Mouse (Mus musculus) embryonic facial prominence, embryonic 15.5 days (tissue): ENCODE data around the gene Sox5. TPM values are rescaled to one million over a fixed set of nuclear protein-coding genes. Genes with fewer than 3 reads are reported as not detected.

ENCODE experiments used
- ATAC-seq: fragments of 200-750 bp; cut with Nextera tagmentation; 2 replicates; pipeline ENCODE4 v1.8.0; 2017; ENCODE audit warnings: low read depth, moderate TSS enrichment; ENCODE audit not compliant: insufficient number of reproducible peaks, low FRiP score, low TSS enrichment
- H3K27ac ChIP-seq: fragments of 300-500 bp; sonication (generic); replicated peaks from 2 replicates; pipeline ENCODE4 v1.5.1; 2015; ENCODE audit warnings: mild to moderate bottlenecking, inconsistent platforms
- H3K27me3 ChIP-seq: fragments of 300-500 bp; sonication (generic); 2 replicates; pipeline ENCODE4 v1.6.1; 2015; ENCODE audit warnings: inconsistent platforms
- H3K36me3 ChIP-seq: fragments of 300-500 bp; sonication (generic); 2 replicates; pipeline ENCODE4 v1.6.1; 2015; ENCODE audit warnings: mild to moderate bottlenecking, inconsistent platforms
- H3K4me1 ChIP-seq: fragments of 300-500 bp; sonication (generic); 2 replicates; pipeline ENCODE4 v1.6.1; 2015; ENCODE audit warnings: inconsistent platforms
- H3K4me2 ChIP-seq: fragments of 300-500 bp; sonication (generic); replicated peaks from 2 replicates; pipeline ENCODE4 v1.6.1; 2015; ENCODE audit warnings: mild to moderate bottlenecking, inconsistent platforms
- H3K4me3 ChIP-seq: fragments of 300-500 bp; sonication (generic); replicated peaks from 2 replicates; pipeline ENCODE4 v1.5.1; 2015; ENCODE audit warnings: mild to moderate bottlenecking, inconsistent platforms
- H3K9ac ChIP-seq: fragments of 300-500 bp; sonication (generic); 2 replicates; pipeline ENCODE4 v1.6.1; 2015; ENCODE audit warnings: inconsistent platforms
- H3K9me3 ChIP-seq: fragments of 300-500 bp; sonication (generic); replicated peaks from 2 replicates; pipeline ENCODE4 v1.6.1; 2016; ENCODE audit warnings: inconsistent platforms
- WGBS: fragments of 180-500 bp; shearing (Covaris S2); methylation state at CpG from one replicate; pipeline ENCODE4 v1.1.7; 2015; 5-methylcytosine and 5-hydroxymethylcytosine counted together
- polyA plus RNA-seq: library from polyadenylated mRNA; unstranded; fragments of >200 nt; fragmentation: Nextera tagmentation; extraction: Ambion mirVana; gene quantifications from 2 replicates; pipeline ENCODE4 v1.2.1, GENCODE M21; 2015

Gene Sox5
- polyA plus RNA-seq, 1 experiment from 2014 or later = 20.5 TPM

DNA sequence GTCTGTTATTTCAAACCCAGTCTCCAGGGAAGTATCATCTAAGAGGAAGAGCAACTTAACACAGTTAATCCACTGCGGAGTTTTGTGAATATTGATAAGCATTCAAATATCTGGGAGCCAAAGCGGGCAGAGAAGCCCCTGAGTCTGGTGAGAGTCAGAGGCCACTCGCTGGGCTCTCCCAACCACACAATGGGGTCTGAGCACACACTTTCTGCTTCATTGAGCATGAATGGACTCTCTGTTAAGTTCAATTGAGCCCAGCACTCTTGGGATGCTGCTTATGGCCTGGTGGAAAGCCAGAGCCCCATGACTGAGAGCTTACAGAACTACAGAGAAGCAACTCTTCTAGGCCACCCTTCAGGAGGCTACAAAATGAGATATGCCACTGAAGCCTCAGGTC is 221.6 kb downstream of the Sox5 start:
- Histone ChIP-seq H3K36me3 (no peaks in the 10 kb centered on the region), H3K4me3 (no peak overlapping the region), H3K9me3 (no peaks in the 10 kb centered on the region), H3K4me1 (no peaks in the 10 kb centered on the region), H3K27ac (no peak overlapping the region), H3K4me2 (no peak overlapping the region), H3K27me3 (no peaks in the 10 kb centered on the region), H3K9ac (no peak overlapping the region)
- WGBS = 74% methylated on average over 3 of the region's 3 CpGs
- ATAC-seq = no peak

DNA sequence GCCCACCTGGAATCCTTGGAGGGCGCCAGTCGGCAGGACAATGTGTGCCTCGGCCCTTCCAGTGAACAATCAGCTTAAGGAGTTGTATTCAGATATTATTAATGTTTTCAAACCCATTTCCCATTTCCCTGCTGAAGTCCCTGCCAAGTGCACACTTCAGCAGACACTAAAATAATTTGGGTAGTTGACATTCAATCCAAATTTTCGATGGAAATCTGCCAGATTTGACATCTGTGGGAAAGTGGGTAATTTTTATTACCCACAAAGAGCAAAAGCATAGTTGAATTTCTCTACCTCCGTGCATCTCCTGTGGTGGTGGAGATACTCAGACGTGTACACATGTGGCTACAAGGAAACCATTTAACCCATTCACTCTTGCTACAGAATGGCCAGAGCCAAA is 228.3 kb downstream of the Sox5 start:
- no peak for ATAC-seq
- Histone ChIP-seq H3K9me3 (no peaks in the 10 kb centered on the region), H3K4me2 (no peak overlapping the region), H3K4me1 (no peaks in the 10 kb centered on the region), H3K36me3 (no peaks in the 10 kb centered on the region), H3K27ac (no peak overlapping the region), H3K9ac (no peak overlapping the region), H3K27me3 (no peaks in the 10 kb centered on the region), H3K4me3 (no peak overlapping the region)
- 65% methylated on average over 6 of the region's 6 CpGs for WGBS

DNA sequence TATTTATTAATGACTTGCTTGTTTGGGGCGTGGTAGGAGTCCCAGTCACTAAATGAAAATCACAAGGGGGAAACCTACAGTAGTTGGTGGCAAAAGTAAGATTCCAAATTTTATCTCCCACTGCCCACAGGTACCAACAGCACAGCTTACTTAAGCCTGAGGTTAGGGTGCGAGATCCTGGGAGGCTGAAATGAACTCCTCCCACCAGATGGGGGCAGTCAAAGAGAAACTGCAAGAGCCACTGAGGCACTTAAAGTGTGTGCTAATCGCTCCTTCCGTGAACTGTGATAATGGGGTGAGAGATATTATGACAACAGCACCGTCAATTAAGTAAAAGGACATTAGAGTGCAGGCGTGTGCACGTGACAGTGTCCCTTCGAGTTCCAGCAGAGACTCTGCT is 232.8 kb downstream of the Sox5 start:
- Histone ChIP-seq H3K27ac (no peak overlapping the region), H3K9ac (no peak overlapping the region), H3K4me3 (no peak overlapping the region), H3K4me1 (no peaks in the 10 kb centered on the region), H3K36me3 (no peaks in the 10 kb centered on the region), H3K9me3 (no peaks in the 10 kb centered on the region), H3K27me3 (no peaks in the 10 kb centered on the region), H3K4me2 (no peak overlapping the region)
- no peak for ATAC-seq
- 89% methylated on average over 8 of the region's 8 CpGs for WGBS

DNA sequence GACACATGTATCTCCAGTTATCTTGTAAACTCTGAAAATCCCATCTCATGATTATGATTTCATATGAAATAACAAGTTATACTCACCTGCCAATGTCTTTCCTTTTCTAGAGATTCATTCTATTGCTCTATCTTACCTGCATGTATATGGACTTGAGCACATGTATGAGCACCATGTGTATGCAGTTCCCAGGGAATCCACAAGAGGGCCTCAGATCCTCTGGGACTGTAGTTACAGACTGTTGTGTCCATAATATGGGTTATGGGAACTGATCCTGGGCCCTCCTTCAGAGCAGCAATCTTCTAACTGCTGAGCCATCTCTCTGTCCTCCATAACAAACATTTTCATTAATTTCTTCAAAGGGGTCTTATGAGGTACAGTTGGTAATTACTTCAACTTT is 234.6 kb downstream of the Sox5 start:
- no peak overlapping the region for H3K27ac ChIP-seq
- H3K4me3 ChIP-seq = no peak overlapping the region
- no peak overlapping the region for H3K4me2 ChIP-seq
- H3K9me3 ChIP-seq = no peaks in the 10 kb centered on the region
- H3K4me1 ChIP-seq = no peaks in the 10 kb centered on the region
- H3K9ac ChIP-seq = no peak overlapping the region
- ATAC-seq = no peak
- H3K36me3 ChIP-seq = no peaks in the 10 kb centered on the region
- H3K27me3 ChIP-seq = no peaks in the 10 kb centered on the region

DNA sequence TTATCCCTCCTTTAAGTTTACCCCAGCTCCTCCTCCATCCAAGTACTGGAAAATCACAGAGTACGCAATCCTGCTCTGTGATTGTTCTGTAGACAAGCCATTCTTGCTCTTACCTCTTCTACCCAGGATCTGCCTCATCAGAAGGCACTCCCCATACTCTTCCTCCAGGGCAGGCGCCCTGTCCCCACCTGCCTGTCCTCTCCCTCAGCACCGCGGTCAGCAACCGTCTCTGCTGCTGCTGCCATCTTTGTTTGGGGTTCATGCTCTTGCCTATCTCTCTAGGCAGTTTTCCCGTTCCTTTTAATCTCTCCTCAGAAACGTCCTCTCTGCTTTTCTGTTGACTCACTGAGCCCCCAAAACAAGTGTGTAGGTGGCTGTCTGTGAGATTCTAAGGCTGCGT is 236.2 kb downstream of the Sox5 start:
- WGBS = 87% methylated on average over 8 of the region's 8 CpGs
- Histone ChIP-seq H3K9ac (no peak overlapping the region), H3K4me2 (no peak overlapping the region), H3K36me3 (no peaks in the 10 kb centered on the region), H3K27me3 (no peaks in the 10 kb centered on the region), H3K4me1 (no peaks in the 10 kb centered on the region), H3K9me3 (no peaks in the 10 kb centered on the region), H3K27ac (no peak overlapping the region), H3K4me3 (no peak overlapping the region)
- ATAC-seq = no peak

DNA sequence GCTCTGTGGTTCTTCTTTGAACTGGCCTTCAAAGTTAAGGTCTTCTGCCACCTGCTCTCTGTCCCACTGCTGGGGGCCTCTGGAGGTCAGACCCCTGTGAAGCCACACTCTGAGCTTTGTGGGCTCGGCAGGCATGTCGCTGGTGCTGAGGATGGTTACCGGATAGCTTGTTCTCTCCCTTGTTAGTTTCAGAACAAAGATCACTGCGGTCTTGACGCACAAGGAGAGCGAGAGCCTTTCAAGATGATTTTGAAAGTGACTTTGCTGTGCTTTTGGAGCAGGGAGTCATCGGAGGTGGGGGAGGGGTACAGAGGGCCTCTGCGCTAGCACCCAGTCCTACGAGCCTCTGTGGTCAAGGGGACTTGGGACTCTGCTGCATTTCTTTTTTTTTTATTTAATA is 240.5 kb downstream of the Sox5 start:
- no peak for ATAC-seq

DNA sequence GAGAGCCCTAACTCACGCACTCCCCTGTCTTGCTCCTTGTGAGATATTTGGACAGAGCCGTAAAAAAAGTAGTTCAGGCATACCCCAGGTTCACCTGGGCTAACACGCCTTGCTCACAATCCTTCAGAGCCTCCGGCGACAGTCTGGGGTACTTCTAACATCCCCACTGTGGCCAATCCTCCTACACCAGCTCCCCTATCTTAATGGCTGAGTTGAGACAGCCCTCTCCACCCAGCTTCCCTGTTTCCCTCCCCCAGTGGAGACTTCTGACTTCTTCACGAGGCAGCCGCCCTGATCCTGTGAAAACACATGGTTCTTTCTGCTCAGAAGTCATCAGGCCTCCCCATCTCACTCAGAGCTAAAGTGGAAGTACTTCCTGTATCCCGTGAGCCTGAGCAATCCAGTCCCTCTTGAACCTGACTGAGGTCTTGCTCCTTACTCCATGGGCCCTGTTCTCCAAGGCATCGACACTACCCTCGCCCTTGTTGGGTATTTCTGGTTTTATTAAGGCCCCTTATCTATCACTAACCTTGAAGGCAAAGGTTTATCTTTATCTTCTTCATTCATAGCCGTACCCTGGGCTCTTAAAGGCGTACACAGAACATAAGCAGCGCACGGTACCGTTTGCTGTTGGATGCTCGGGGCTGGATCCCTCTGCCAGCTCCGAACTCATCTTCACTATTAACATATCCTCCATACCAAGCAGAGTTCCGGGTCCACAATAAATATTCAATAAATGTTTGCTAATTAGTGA is 242.2 kb downstream of the Sox5 start:
- Histone ChIP-seq H3K27me3 (no peaks in the 10 kb centered on the region), H3K4me1 (no peaks in the 10 kb centered on the region), H3K9me3 (no peaks in the 10 kb centered on the region), H3K4me2 (no peak overlapping the region), H3K4me3 (no peak overlapping the region), H3K36me3 (no peaks in the 10 kb centered on the region), H3K9ac (no peak overlapping the region), H3K27ac (no peak overlapping the region)
- ATAC-seq = no peak
- 84% methylated on average over 18 of the region's 18 CpGs for WGBS

More for the DNA sequence above, 240.5 kb downstream of the Sox5 start:
- Histone ChIP-seq H3K36me3 (no peaks in the 10 kb centered on the region), H3K9ac (no peak overlapping the region), H3K4me2 (no peak overlapping the region), H3K4me3 (no peak overlapping the region), H3K27ac (no peak overlapping the region), H3K9me3 (no peaks in the 10 kb centered on the region), H3K27me3 (no peaks in the 10 kb centered on the region), H3K4me1 (no peaks in the 10 kb centered on the region)
- 85% methylated on average over 9 of the region's 9 CpGs for WGBS

DNA sequence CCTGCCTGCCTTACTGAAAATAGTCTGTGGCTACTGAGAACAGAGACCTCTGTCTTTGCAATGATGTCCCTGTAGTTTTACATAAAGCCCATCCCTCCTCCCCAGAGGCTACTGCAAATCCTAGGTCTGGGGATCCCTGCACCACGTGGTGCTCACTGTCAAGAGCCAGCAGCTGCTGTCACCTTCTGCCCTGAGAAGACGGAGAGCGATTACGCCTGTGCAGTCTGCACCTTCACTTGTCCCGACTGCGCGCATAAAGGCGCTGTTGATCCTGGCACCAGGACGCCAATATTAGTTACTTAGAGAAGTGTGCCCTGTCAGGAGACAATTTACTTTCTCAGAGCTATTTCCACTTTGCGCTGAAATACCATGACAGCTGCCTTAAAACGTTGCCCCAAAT is 258.3 kb downstream of the Sox5 start:
- H3K9ac ChIP-seq = no peak overlapping the region
- H3K4me1 ChIP-seq = no peaks in the 10 kb centered on the region
- no peak overlapping the region for H3K27ac ChIP-seq
- 54% methylated on average over 11 of the region's 11 CpGs for WGBS
- no peak overlapping the region for H3K4me3 ChIP-seq
- H3K36me3 ChIP-seq = no peaks in the 10 kb centered on the region
- no peaks in the 10 kb centered on the region for H3K27me3 ChIP-seq
- no peak for ATAC-seq
- H3K9me3 ChIP-seq = no peaks in the 10 kb centered on the region
- H3K4me2 ChIP-seq = no peak overlapping the region

DNA sequence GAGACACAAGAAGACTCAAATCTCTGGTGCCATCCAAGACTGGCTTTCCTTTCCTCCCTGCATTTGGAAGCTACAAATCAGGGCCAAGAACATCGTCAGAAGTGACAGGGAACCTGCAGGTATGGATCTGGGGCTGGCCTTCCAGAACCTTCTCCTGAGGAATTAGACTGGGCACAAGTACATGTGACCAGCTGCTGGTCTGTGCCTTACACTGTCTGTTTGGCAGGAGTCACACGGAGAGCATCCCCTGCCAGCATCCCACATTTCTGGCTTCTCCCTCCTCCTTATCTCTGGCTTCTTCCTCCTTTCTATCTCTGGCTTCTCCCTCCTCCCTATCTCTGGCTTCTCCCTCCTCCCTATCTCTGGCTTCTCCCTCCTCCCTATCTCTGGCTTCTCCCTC is 263.0 kb downstream of the Sox5 start:
- no peaks in the 10 kb centered on the region for H3K9me3 ChIP-seq
- 84% methylated on average over 2 of the region's 2 CpGs for WGBS

DNA sequence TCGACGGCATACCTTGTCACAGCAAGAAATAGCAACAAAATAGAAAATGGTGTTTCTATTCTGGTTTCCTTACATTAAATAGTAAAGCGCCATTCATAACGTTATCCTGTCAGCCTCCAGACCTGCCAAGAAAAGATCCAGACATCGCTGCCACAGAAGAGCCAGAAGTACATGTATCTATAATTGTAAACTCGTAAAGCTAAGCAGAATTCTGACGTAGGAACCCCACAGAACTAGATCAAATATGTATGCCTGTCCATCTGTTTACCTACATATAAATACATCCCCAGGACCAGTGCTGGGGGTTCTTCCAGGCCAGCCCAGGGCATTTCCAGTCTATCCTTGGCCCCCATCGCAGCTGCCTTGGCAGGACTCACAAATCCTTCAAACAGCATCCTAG is 265.9 kb downstream of the Sox5 start:
- WGBS = 87% methylated on average over 8 of the region's 8 CpGs
- Histone ChIP-seq H3K36me3 (no peaks in the 10 kb centered on the region), H3K9ac (no peak overlapping the region), H3K27me3 (no peaks in the 10 kb centered on the region), H3K9me3 (no peaks in the 10 kb centered on the region), H3K4me2 (no peak overlapping the region), H3K4me1 (peaks cover 5% of the 10 kb centered on the region; the same call in 1 of the 2 replicates), H3K4me3 (no peak overlapping the region), H3K27ac (no peak overlapping the region)
- no peak for ATAC-seq

More for the DNA sequence above, 263.0 kb downstream of the Sox5 start:
- H3K27ac ChIP-seq = no peak overlapping the region
- no peak for ATAC-seq
- H3K4me2 ChIP-seq = no peak overlapping the region
- H3K36me3 ChIP-seq = no peaks in the 10 kb centered on the region
- no peaks in the 10 kb centered on the region for H3K27me3 ChIP-seq
- no peak overlapping the region for H3K4me3 ChIP-seq
- no peak overlapping the region for H3K9ac ChIP-seq
- H3K4me1 ChIP-seq = peaks cover 4% of the 10 kb centered on the region; the same call in 1 of the 2 replicates

DNA sequence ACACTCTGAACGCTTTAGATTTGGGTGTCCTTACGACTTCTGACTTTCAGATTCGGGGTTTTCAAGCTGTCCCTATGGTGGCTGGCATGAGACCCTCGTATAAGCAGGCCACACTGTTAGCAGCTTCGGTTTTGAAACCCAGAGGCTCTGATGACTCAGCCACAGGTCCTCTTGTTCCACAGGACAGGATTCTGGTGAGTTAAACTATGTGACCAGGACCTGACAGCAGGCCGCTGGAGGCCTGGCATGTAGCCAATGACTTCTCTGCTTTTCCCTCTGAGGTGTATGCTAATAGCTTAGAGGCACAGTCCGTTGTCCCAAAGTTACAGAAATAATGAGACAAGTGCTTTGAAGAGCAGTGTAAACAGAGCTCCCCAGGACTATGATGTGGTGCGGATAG is 268.0 kb downstream of the Sox5 start:
- no peak overlapping the region for H3K27ac ChIP-seq
- 57% methylated on average over 8 of the region's 8 CpGs for WGBS

DNA sequence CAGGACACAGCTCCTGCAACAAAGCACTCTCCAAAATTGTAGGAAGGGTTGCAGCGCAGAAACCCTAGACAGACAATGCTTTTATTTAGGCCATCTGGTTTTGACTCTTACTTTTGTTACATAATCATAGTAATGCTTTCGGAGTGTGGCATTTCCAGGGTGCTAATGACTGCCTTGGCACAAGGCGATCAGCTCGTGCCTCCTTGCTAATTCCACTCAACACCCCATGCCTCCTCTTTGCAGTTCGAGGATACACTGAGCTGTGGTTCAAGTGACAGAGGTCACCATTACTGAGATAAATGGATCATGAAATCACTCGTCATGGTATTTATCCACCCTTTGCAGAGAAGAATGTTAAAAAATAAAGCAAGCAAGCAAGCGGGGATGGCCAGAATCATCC is 269.9 kb downstream of the Sox5 start:
- peaks cover 5% of the 10 kb centered on the region; the same call in 1 of the 2 replicates for H3K4me1 ChIP-seq
- ATAC-seq = no peak
- H3K9ac ChIP-seq = no peak overlapping the region
- no peaks in the 10 kb centered on the region for H3K36me3 ChIP-seq
- H3K27me3 ChIP-seq = no peaks in the 10 kb centered on the region
- 64% methylated on average over 7 of the region's 7 CpGs for WGBS
- no peak overlapping the region for H3K4me2 ChIP-seq
- no peak overlapping the region for H3K4me3 ChIP-seq
- no peak overlapping the region for H3K27ac ChIP-seq
- H3K9me3 ChIP-seq = no peaks in the 10 kb centered on the region

More for the DNA sequence above, 268.0 kb downstream of the Sox5 start:
- H3K9ac ChIP-seq = no peak overlapping the region
- no peaks in the 10 kb centered on the region for H3K27me3 ChIP-seq
- H3K9me3 ChIP-seq = no peaks in the 10 kb centered on the region
- H3K4me1 ChIP-seq = peaks cover 5% of the 10 kb centered on the region; the same call in 1 of the 2 replicates
- ATAC-seq = no peak
- H3K36me3 ChIP-seq = no peaks in the 10 kb centered on the region
- H3K4me3 ChIP-seq = no peak overlapping the region
- H3K4me2 ChIP-seq = no peak overlapping the region
